Mouse (Mus musculus): ENCODE data around the gene Syndig1. TPM values are rescaled to one million over a fixed set of nuclear protein-coding genes. Genes with fewer than 3 reads are reported as not detected.

Gene Syndig1
- polyA plus RNA-seq, 1 experiment from 2014 or later = 0.21 TPM

DNA sequence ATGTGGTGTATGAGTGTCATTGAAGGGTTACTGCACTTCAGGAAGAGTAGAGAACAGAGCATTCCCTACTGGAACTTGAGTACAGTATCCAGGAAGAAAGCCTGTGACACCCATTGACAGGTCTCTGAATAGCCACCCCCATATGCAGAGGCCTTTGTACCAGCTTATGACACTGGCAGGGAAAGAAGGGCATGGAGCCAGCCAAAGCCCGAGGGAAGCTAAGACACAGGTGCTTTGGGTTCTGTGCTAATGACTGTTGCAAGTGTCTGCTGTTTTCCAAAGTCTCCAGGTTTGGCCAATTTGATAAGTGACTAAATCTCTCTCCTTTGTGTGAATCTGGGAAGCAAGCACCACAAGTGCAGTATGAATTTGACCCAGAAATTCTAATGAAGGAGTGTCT lies 71.6 kb downstream of the Syndig1 start:
- H3K4me3 ChIP-seq (ENCODE audit: low read depth, low read length) = no peak overlapping the region
- H3K4me2 ChIP-seq (ENCODE audit: low read depth, low read length) = no peak overlapping the region
- WGBS (ENCODE audit: insufficient replicate concordance) = 56% methylated on average over 1 of the region's 1 CpGs
- H3K36me3 ChIP-seq (ENCODE audit: control insufficient read depth, insufficient read depth) = no peaks in the 10 kb centered on the region
- H3K4me1 ChIP-seq (ENCODE audit: control insufficient read depth, low read depth, low read length) = no peaks in the 10 kb centered on the region
- ATAC-seq (ENCODE audit: low read depth) = no peak
- H3K9ac ChIP-seq (ENCODE audit: low read depth, low read length) = no peak overlapping the region
- no peak overlapping the region for H3K27ac ChIP-seq (ENCODE audit: low read length)
- no peaks in the 10 kb centered on the region; the same call in 1 of the 2 replicates for H3K9me3 ChIP-seq (replicated peaks; ENCODE audit: control insufficient read depth, low read length)
- H3K27me3 ChIP-seq (ENCODE audit: control insufficient read depth, insufficient read depth, low read depth, low read length) = no peaks in the 10 kb centered on the region

- Histone ChIP-seq H3K27me3 (ENCODE audit: control insufficient read depth, insufficient read depth, low read depth, low read length) (no peaks in the 10 kb centered on the region), H3K36me3 (ENCODE audit: control insufficient read depth, insufficient read depth) (no peaks in the 10 kb centered on the region), H3K4me3 (ENCODE audit: low read depth, low read length) (no peak overlapping the region), H3K4me1 (ENCODE audit: control insufficient read depth, low read depth, low read length) (no peaks in the 10 kb centered on the region), H3K4me2 (ENCODE audit: low read depth, low read length) (no peak overlapping the region), H3K27ac (ENCODE audit: low read length) (no peak overlapping the region), H3K9me3 (replicated peaks; ENCODE audit: control insufficient read depth, low read length) (no peaks in the 10 kb centered on the region; the same call in 1 of the 2 replicates), H3K9ac (ENCODE audit: low read depth, low read length) (no peak overlapping the region)
- ATAC-seq (ENCODE audit: low read depth) = no peak
- 55% methylated on average over 1 of the region's 1 CpGs for WGBS (ENCODE audit: insufficient replicate concordance)
Measured at GRCm38 (mm10) chr2:149904405-149904804, 75.4 kb downstream of the Syndig1 start.

DNA sequence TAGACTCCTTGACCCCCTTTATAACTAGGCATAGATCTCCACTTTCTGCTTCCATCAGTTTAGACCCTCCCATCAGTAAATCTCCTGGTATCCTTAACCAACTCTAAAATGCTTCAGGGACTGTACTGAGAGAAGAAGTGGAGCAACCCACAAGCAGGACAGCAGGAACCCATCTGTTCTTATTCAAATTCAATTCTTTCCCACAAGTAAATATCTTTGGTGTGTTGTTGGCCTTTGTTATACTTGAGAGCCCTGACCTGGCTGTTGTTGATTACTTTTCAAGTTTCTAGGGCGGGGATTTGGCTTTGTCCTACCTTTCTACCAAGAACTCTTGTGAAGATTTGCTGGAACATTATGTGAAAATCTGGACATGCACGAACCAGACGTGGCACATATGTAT lies 77.7 kb downstream of the Syndig1 start:
- Histone ChIP-seq H3K4me2 (ENCODE audit: low read depth, low read length) (no peak overlapping the region), H3K36me3 (ENCODE audit: control insufficient read depth, insufficient read depth) (no peaks in the 10 kb centered on the region), H3K4me3 (ENCODE audit: low read depth, low read length) (no peak overlapping the region), H3K4me1 (ENCODE audit: control insufficient read depth, low read depth, low read length) (no peaks in the 10 kb centered on the region), H3K27me3 (ENCODE audit: control insufficient read depth, insufficient read depth, low read depth, low read length) (no peaks in the 10 kb centered on the region), H3K9me3 (replicated peaks; ENCODE audit: control insufficient read depth, low read length) (no peaks in the 10 kb centered on the region; the same call in 1 of the 2 replicates), H3K9ac (ENCODE audit: low read depth, low read length) (no peak overlapping the region), H3K27ac (ENCODE audit: low read length) (no peak overlapping the region)
- 47% methylated on average over 3 of the region's 3 CpGs for WGBS (ENCODE audit: insufficient replicate concordance)
- ATAC-seq (ENCODE audit: low read depth) = no peak

DNA sequence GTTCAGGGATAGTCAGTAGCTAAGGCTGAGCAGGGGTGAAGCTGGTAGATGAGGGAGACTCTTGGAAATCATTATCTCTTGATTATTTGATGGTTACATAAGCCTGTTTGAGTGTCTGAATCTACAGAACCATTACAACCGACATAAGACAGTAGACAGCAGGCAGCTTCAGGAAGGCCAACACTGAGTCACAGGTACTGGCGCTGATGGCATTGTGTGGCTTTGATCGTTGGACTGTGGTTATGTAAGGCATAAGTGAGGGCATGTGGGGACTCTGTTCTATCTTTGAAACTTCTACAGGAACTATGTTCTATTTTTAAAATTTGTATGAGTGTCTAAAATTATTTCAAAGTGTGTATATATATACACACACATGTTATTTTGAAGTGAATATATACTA lies 88.2 kb downstream of the Syndig1 start:
- Histone ChIP-seq H3K4me1 (ENCODE audit: control insufficient read depth, low read depth, low read length) (no peaks in the 10 kb centered on the region), H3K9ac (ENCODE audit: low read depth, low read length) (no peak overlapping the region), H3K4me3 (ENCODE audit: low read depth, low read length) (no peak overlapping the region), H3K36me3 (ENCODE audit: control insufficient read depth, insufficient read depth) (no peaks in the 10 kb centered on the region), H3K27me3 (ENCODE audit: control insufficient read depth, insufficient read depth, low read depth, low read length) (no peaks in the 10 kb centered on the region), H3K4me2 (ENCODE audit: low read depth, low read length) (no peak overlapping the region), H3K27ac (ENCODE audit: low read length) (no peak overlapping the region), H3K9me3 (replicated peaks; ENCODE audit: control insufficient read depth, low read length) (no peaks in the 10 kb centered on the region)
- ATAC-seq (ENCODE audit: low read depth) = no peak
- WGBS (ENCODE audit: insufficient replicate concordance) = 59% methylated on average over 3 of the region's 3 CpGs

GRCm38 (mm10) chr2:149923561-149923960 lies 94.5 kb downstream of the Syndig1 start:
- H3K9ac ChIP-seq (ENCODE audit: low read depth, low read length) = no peak overlapping the region
- 23% methylated on average over 2 of the region's 2 CpGs for WGBS (ENCODE audit: insufficient replicate concordance)
- no peaks in the 10 kb centered on the region for H3K27me3 ChIP-seq (ENCODE audit: control insufficient read depth, insufficient read depth, low read depth, low read length)
- no peak for ATAC-seq (ENCODE audit: low read depth)
- H3K9me3 ChIP-seq (replicated peaks; ENCODE audit: control insufficient read depth, low read length) = no peaks in the 10 kb centered on the region
- no peaks in the 10 kb centered on the region for H3K36me3 ChIP-seq (ENCODE audit: control insufficient read depth, insufficient read depth)
- no peak overlapping the region for H3K4me2 ChIP-seq (ENCODE audit: low read depth, low read length)
- no peak overlapping the region for H3K4me3 ChIP-seq (ENCODE audit: low read depth, low read length)
- no peak overlapping the region for H3K27ac ChIP-seq (ENCODE audit: low read length)
- no peaks in the 10 kb centered on the region for H3K4me1 ChIP-seq (ENCODE audit: control insufficient read depth, low read depth, low read length)

- no peak overlapping the region for H3K4me2 ChIP-seq (ENCODE audit: low read depth, low read length)
- H3K9me3 ChIP-seq (replicated peaks; ENCODE audit: control insufficient read depth, low read length) = no peaks in the 10 kb centered on the region
- H3K4me3 ChIP-seq (ENCODE audit: low read depth, low read length) = no peak overlapping the region
- no peaks in the 10 kb centered on the region for H3K4me1 ChIP-seq (ENCODE audit: control insufficient read depth, low read depth, low read length)
- WGBS (ENCODE audit: insufficient replicate concordance) = 65% methylated on average over 2 of the region's 2 CpGs
- H3K9ac ChIP-seq (ENCODE audit: low read depth, low read length) = no peak overlapping the region
- H3K27me3 ChIP-seq (ENCODE audit: control insufficient read depth, insufficient read depth, low read depth, low read length) = no peaks in the 10 kb centered on the region
- ATAC-seq (ENCODE audit: low read depth) = no peak
- no peaks in the 10 kb centered on the region for H3K36me3 ChIP-seq (ENCODE audit: control insufficient read depth, insufficient read depth)
- H3K27ac ChIP-seq (ENCODE audit: low read length) = no peak overlapping the region
Measured at GRCm38 (mm10) chr2:149925911-149926310, 96.9 kb downstream of the Syndig1 start.

GRCm38 (mm10) chr2:149927001-149927400 lies 98.0 kb downstream of the Syndig1 start:
- Histone ChIP-seq H3K4me3 (ENCODE audit: low read depth, low read length) (no peak overlapping the region), H3K27ac (ENCODE audit: low read length) (no peak overlapping the region), H3K27me3 (ENCODE audit: control insufficient read depth, insufficient read depth, low read depth, low read length) (no peaks in the 10 kb centered on the region), H3K4me2 (ENCODE audit: low read depth, low read length) (no peak overlapping the region), H3K9ac (ENCODE audit: low read depth, low read length) (no peak overlapping the region), H3K4me1 (ENCODE audit: control insufficient read depth, low read depth, low read length) (no peaks in the 10 kb centered on the region), H3K36me3 (ENCODE audit: control insufficient read depth, insufficient read depth) (no peaks in the 10 kb centered on the region), H3K9me3 (replicated peaks; ENCODE audit: control insufficient read depth, low read length) (no peaks in the 10 kb centered on the region)
- ATAC-seq (ENCODE audit: low read depth) = no peak

GRCm38 (mm10) chr2:149927481-149927880 lies 98.5 kb downstream of the Syndig1 start:
- Histone ChIP-seq H3K4me1 (ENCODE audit: control insufficient read depth, low read depth, low read length) (no peaks in the 10 kb centered on the region), H3K27ac (ENCODE audit: low read length) (no peak overlapping the region), H3K4me3 (ENCODE audit: low read depth, low read length) (no peak overlapping the region), H3K27me3 (ENCODE audit: control insufficient read depth, insufficient read depth, low read depth, low read length) (no peaks in the 10 kb centered on the region), H3K9me3 (replicated peaks; ENCODE audit: control insufficient read depth, low read length) (no peaks in the 10 kb centered on the region), H3K9ac (ENCODE audit: low read depth, low read length) (no peak overlapping the region), H3K4me2 (ENCODE audit: low read depth, low read length) (no peak overlapping the region), H3K36me3 (ENCODE audit: control insufficient read depth, insufficient read depth) (no peaks in the 10 kb centered on the region)
- no peak for ATAC-seq (ENCODE audit: low read depth)
- 66% methylated on average over 3 of the region's 3 CpGs for WGBS (ENCODE audit: insufficient replicate concordance)

GRCm38 (mm10) chr2:149929986-149930385 lies 101.0 kb downstream of the Syndig1 start:
- Histone ChIP-seq H3K9me3 (replicated peaks; ENCODE audit: control insufficient read depth, low read length) (no peaks in the 10 kb centered on the region), H3K9ac (ENCODE audit: low read depth, low read length) (no peak overlapping the region), H3K4me3 (ENCODE audit: low read depth, low read length) (no peak overlapping the region), H3K27ac (ENCODE audit: low read length) (no peak overlapping the region), H3K36me3 (ENCODE audit: control insufficient read depth, insufficient read depth) (no peaks in the 10 kb centered on the region), H3K4me1 (ENCODE audit: control insufficient read depth, low read depth, low read length) (no peaks in the 10 kb centered on the region), H3K4me2 (ENCODE audit: low read depth, low read length) (no peak overlapping the region), H3K27me3 (ENCODE audit: control insufficient read depth, insufficient read depth, low read depth, low read length) (no peaks in the 10 kb centered on the region)
- WGBS (ENCODE audit: insufficient replicate concordance) = 59% methylated on average over 5 of the region's 5 CpGs
- no peak for ATAC-seq (ENCODE audit: low read depth)

DNA sequence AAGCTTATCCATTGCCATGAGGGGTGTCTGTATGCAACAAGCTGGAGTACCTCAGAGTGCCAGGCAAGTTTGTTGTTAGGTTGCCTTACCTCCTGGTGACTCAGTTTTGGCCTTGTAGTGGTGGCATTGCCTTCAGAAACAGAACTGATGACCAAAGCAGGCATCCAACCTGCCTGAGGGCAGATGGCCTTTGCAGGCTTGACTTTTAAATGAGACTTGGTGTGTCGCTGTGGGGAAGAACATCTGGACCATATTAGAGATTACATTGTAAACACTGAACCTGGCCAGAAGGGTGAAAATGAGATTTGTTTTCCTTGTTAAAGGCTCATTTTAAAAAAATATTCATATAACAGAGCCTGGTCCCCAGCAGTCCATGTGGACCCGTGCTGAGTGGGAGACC lies 102.1 kb downstream of the Syndig1 start:
- H3K4me2 ChIP-seq (ENCODE audit: low read depth, low read length) = no peak overlapping the region
- no peak for ATAC-seq (ENCODE audit: low read depth)
- H3K9me3 ChIP-seq (replicated peaks; ENCODE audit: control insufficient read depth, low read length) = no peaks in the 10 kb centered on the region
- H3K36me3 ChIP-seq (ENCODE audit: control insufficient read depth, insufficient read depth) = no peaks in the 10 kb centered on the region
- H3K4me3 ChIP-seq (ENCODE audit: low read depth, low read length) = no peak overlapping the region
- no peaks in the 10 kb centered on the region for H3K27me3 ChIP-seq (ENCODE audit: control insufficient read depth, insufficient read depth, low read depth, low read length)
- no peak overlapping the region for H3K27ac ChIP-seq (ENCODE audit: low read length)
- no peaks in the 10 kb centered on the region for H3K4me1 ChIP-seq (ENCODE audit: control insufficient read depth, low read depth, low read length)
- H3K9ac ChIP-seq (ENCODE audit: low read depth, low read length) = no peak overlapping the region
- 61% methylated on average over 2 of the region's 2 CpGs for WGBS (ENCODE audit: insufficient replicate concordance)

Data from liver, embryonic 16.5 days (tissue).